Mouse (Mus musculus): ENCODE results near the gene Galr3.
"Not testable (repeated sequence)": the region's sequence is repeated elsewhere in the genome, so short reads cannot be mapped to it uniquely, and the experiment has no call there.

Galr3 gene

DNA sequence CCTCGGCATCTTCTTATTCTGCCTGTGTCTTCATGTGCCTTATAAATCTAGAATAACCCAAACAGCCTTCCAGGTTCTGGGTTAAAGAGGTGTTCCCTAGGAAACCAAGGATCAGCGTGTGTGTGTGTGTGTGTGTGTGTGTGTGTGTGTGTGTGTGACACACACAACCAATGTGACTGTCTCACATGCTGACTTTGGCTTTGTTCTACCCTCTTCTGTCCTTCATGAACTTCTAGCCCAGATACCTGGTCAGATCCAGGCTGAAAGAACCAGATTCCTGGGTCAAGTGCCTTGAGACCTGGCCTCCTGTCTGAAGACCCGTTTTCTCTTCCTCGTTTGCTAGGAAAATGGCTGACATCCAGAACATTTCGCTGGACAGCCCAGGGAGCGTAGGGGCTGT is at the start of gene Galr3:
Galr3 (plus strand) TSS at position 301 of the 400 bp plus-strand sequence.
- no peak for DNase-seq (ENCODE audit: low read depth, low spot score)

DNA sequence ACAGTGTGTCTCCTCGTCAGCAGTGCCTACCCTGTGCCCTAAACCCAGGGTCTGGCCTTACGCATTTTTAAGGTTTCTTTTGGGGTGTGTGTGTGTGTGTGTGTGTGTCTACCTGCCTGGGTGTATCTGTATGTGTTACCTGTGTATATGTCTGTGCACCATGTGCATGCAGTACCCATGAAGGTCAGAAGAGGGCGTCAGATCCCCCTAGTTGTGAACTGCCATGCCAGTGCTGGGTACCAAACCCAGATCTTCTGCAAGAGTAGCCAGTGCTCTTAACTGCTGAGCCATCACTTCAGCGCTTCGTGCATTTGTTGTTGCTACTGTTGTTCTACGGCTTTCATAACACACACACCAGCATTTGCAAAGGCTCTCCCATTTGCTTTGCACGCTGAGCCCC is 49.5 kb upstream of the Galr3 start:
- DNase-seq (ENCODE audit: low read depth, low spot score) = no peak

DNA sequence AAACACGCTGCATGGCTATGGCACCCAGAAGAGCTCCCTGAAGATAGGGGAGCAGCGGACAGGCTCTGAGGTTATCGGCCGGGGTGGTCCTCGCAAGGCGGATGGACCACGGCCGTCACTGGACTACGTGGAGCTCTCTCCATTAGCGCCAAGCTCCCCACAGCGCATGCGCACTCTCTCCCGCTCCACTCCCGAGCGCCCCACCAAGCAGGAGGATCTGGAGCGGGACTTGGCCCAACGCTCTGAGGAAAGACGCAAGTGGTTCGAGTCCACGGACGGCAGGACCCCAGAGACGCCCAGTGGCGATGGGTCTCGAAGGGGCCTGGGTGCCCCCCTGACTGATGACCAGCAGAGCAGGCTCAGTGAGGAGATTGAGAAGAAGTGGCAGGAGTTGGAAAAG is 48.8 kb upstream of the Galr3 start:
- no peak for DNase-seq (ENCODE audit: low read depth, low spot score)

DNA sequence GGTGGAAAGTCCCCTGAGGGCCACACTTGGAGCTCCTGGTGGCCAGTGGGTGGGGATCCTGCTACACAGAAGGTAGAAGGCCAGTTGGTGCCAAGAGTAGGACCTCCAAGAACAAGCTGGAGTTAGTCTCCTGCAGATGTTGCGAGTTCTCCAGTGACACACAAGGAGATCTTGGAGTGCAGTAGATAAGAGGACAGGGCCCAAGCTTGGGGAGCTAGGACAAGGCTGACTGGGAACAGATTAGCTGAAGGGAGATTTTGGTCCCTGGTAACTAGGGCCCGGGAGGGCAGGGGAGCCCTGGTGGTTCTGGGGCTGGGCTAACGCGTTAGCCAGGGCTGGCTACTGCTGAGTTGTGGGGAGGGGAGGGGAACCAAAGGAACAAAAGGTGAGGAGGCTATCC is 45.8 kb upstream of the Galr3 start:
- no peak for DNase-seq (ENCODE audit: low read depth, low spot score)

DNA sequence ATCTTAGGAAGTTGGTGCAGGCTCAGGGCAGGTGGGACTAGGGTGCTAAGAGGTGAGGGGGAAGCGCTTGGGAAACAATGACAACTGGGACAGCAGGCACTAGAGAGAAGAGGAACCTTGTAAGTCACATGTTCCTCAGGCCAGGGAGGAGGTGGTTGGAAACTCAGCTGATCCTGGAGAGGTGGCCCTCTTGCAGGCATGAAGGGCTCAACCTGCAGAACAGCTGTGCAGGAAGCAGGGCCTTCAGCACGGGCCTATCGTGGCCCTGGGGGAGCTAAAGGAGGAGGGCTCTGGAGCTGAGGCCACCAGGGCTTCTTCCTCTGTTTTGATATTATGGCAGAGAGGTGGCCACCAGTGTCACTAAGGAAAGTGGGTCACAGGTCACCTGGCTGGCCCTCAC is 45.0 kb upstream of the Galr3 start:
- DNase-seq (ENCODE audit: low read depth, low spot score) = no peak

DNA sequence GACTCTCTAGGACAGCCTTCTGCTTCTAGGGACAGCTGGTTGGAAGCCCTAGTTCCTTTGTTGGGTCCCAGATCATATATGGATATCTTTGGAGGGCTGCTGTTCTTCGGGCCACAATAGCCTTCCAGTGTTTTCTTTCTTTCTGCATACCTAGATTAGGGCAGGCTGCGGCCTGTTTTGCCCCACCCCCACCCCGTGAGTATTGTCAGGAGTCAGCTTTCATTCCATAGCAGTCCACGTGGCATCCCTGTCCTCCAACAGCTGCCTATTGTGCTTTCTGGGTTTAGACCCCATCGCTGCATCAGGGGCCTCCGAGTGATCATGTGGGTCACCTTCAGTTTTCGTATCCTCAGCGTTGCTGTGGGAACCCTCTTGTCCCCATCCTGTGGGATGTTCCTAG is 43.3 kb upstream of the Galr3 start:
- no peak for DNase-seq (ENCODE audit: low read depth, low spot score)

DNA sequence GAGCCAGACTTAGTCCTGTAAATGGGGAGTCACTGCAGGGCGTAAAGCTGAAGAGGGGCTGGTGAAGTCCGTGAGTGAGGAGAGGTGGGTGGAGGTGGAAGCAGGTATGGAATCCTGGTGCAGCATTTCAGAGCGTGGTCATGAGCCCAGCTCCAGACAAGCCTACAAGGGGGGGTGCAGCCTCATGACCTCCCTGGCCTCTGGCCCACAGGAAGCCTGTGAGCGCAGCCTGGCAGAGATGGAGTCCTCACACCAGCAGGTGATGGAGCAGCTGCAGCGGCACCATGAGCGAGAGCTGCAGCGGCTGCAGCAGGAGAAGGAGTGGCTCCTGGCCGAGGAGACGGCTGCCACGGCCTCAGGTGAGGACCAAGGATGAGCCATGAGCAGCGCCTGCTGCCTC is 42.1 kb upstream of the Galr3 start:
- no peak for DNase-seq (ENCODE audit: low read depth, low spot score)

DNA sequence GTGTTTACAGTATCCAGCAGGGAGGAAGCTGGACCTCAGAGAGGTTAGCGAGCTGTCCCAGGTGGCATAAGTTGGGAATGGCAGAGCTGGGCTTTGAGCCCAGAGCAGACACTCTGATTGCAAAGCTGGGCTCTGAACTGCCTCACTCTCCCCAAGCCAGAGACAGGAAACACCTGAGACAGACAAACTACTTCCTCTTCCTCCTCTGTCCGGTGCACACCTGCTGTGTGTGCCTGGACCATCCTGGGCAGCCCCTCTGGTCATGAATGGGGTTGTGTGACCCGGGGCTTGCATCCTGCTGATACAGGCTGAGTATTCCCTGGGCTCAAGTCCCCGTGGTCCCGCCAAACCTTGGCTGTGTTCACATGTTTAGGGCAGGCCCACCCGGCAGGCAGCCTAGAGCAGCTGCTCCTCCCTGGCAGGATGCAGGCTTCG is 41.3 kb upstream of the Galr3 start:
- no peak for DNase-seq (ENCODE audit: low read depth, low spot score)

DNA sequence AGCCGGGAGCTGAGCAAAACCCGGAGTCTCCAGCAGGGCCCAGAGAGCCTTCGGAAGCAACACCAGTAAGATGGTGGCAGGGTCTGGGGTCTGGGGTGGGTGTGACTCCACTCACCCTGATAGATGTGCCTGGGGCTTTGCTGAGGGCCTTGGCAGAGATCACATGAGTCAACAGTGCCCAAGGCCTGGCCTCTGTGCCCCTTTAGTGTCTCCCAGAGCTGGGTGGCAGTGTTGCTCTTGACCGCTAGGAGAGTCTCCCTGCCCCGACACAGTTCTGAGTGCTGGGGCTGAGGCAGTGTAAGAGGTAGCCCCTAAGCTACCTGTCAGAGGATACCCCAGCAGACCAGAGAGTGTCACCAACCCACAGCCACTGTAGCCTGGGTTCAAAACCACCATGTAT is 40.1 kb upstream of the Galr3 start:
- no peak for DNase-seq (ENCODE audit: low read depth, low spot score)

DNA sequence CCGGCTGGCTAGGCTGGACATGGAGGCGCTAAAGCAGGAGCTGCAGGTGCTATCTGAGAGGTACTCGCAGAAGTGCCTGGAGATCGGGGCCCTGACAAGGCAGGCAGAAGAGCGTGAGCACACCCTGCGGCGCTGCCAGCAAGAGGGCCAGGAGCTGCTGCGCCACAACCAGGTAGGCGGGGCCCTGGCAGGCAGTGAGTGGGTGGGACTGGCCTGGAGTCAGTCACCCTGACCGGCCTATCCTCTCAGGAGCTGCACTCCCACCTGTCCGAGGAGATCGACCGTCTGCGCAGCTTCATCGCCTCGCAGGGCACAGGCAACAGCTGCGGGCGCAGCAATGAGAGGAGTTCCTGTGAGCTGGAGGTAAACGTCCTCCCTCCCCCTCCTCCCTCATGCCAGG is 39.6 kb upstream of the Galr3 start:
- DNase-seq (ENCODE audit: low read depth, low spot score) = no peak

DNA sequence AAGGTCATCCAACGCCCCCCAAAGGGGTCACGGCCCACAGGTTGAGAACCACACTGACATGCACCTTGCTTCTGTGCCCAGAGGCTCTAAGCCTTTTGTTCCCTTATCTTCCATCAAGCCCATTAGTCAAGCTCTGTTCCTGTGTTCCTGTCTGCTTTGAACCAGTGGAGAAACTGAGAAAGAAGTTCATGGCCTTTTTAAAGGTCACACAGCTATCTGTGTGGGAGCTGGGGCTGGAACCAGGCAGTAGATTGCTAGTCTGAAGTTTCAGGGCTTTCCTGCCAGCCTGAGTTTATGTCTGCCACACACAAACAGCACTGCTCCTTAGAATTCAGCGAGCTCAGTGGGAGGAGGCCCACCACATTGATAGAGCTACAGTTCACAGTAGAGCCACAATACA is 38.6 kb upstream of the Galr3 start:
- DNase-seq (ENCODE audit: low read depth, low spot score) = no peak

DNA sequence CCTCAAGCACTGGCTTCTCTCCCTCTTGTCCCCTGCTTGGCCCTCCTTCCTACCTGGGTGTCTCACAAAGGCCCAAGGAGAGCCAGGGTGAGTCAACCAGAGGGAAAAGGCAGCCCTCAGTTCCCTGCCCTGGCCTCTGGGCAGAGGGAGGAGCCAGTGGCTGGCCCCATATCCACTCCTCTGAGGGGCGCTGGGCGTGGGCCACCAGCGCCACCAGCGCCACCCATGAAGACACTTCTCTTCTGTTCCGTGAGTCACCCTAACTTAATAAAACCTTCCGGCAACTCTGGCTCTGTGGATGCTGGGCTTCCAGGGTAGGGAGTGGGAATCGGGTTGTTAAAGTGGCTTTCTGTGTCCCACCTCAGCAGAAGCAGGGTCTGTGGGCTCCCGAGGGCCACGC is 36.1 kb upstream of the Galr3 start:
- DNase-seq (ENCODE audit: low read depth, low spot score) = no peak

DNA sequence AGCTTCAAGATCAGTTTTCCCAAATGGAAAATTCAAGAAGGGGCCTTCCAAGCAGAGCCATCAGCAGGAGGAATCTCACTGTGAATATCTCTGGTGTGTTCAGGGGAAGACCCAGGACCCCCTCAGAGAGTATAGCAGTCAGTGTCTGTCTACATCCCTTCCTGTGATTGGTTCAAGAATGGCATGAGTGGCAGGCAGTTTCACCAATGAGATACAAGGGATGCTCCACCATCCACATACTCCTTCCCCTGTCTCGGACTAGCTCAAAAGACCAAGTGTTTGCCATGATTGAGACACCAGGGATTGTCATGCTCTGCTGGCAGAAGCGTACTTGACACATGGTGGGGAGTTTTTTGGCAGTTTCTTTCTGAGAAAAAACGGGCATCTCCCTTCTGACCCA is 35.0 kb upstream of the Galr3 start:
- no peak for DNase-seq (ENCODE audit: low read depth, low spot score)

DNA sequence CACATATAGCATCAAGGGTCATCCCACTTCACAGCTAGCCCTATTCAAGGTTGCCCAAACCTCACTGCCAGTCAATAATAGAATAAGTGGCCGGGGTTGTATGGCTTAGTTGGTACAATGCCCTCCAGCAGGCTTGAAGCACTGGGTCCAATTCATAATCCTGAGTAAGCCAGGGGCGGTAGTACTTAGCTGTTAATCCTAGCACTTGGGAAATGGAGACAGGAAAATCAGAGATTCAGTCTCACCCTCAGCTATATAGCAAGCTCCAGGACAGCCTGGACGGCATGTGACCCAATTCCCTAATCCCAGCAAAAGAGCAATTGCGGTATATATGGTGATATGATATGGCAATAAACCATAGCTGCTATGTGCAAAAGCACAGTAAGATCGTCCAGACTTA is 34.6 kb upstream of the Galr3 start:
- no peak for DNase-seq (ENCODE audit: low read depth, low spot score)

DNA sequence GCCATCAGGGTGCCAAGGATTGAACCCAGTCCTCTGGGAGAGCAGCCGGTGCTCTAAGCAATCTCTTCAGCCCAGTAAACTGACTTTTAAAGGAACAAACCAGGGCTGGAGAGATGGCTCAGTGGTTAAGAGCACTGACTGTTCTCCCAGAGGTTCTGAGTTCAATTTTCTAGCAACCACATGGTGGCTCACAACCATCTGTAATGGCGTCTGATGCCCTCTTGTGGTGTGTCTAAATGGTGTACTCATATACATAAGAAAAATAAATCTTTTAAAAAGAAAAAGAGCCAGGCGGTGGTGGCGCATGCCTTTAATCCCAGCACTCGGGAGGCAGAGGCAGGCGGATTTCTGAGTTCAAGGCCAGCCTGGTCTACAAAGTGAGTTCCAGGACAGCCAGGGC is 33.8 kb upstream of the Galr3 start:
- not testable (repeated sequence) for DNase-seq (ENCODE audit: low read depth, low spot score)

DNA sequence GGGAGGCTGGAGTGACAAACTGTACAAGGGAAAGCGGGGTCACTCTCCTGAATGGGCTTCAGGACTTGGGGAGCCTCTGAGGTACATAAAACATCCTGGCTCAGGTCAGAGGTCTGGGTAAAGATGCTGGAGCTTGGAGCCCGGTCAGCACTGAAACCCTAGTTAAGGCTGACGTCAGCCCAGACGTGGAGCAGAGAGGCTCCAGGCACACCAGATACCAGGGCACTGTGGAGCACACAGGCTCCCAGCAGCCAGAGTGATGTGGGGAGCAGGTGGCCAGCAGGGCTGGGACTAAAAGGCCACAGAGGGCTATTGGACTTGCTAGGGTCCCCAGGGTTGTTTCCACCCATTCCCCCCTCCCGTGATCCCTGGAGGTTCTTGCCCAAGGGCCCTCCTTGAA is 32.0 kb upstream of the Galr3 start:
- DNase-seq (ENCODE audit: low read depth, low spot score) = no peak

DNA sequence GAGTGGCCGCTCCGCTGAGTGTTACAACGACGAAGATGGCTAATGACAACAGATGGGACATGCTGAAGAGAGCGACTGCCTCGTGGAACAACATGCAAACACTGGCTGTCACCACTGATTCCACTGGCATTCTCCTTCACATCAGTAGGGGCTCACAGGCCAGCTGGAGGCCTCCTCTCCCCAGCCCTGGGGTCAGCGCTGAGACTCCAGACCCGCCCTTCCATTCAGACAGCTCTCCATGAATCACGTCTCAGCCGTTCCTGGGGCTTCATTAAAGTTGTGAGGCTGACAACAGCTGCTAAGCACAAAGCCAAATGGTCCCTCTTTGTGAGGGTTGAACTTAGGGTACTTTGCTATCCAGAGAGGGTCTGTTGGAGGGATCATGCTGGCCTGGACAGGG is 30.1 kb upstream of the Galr3 start:
- DNase-seq (ENCODE audit: low read depth, low spot score) = no peak

DNA sequence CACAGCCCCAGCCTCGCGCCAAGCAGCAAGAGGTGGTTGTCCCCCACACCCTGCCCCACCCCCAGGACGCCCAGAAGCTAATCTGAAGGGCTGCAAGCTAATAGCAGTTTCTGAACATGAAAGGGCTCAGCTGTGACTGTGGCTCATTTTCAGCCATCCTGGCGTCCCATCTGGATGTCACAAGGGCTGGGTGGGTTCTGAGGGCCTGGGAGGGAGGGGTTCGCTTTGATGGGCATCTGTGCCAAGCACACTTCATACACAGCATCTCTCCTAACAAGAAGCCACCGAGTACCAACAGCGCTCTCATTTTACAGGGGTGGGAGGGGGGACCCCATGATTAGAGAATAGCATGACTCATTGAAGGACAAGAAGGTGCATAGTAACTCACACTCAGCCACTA is 28.3 kb upstream of the Galr3 start:
- DNase-seq (ENCODE audit: low read depth, low spot score) = no peak

DNA sequence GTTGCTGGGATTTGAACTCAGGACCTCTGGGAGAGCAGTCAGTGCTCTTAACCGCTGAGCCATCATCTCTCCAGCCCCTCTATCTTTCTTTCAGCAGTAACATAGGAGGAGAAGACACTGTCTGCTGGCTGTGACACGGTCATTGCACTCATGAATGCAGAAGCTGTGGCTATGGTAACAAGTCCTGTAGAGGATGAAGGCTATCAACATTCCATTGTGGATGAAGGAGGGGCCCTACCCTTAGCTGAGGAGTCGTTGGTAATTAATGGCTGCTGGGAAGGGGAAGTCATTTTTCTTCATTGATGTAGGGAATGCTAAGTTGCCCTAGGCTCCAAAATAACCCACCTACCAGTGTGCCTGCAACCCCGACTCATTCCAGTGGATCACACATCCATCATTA is 23.5 kb upstream of the Galr3 start:
- no peak for DNase-seq (ENCODE audit: low read depth, low spot score)

DNA sequence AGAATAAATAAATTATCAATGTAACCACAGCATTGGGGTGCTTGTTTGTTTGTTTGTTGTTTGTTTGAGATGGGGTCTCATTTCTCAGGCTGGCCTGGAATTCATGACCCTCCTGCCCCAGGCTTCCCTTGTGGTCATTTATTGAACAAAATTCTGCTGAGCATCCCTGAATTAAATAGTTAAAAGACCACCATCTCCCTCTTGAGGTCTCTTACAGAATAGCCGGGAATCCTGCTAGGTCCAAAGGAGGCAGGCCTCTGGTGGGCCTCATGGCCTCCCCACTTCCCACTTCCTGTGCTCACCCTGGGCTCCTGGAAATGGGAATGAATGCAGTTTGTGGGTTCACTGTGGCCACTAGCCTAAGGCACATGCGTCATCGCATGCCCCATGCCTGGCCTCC is 22.8 kb upstream of the Galr3 start:
- no peak for DNase-seq (ENCODE audit: low read depth, low spot score)

DNA sequence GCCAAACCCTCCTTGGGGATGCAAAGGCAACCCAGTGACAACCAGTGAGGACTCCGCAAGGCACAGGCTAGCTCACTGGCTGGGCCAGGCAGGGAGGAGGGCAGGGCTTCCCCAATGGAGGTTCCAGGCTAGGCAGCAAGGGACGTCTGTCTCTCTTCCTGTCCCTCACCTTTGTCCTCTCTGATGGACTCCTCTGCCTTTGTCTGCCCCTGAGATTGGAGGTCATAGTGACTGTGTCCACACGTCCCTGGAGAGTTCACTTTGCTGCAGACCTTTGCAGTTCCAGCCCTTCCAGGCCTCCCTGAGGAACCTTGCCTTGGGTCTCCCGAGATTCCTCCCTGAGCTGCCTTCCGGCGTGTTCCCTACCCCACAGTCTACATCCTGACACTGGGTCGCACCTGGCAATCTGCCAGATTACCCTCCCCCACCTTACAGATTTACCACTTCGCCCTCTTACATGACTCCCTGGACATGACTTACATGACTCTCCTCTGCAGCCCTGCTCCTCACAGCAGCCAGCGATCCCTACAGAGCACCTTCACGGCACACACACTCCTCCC is 18.9 kb upstream of the Galr3 start:
- no peak for DNase-seq (ENCODE audit: low read depth, low spot score)

DNA sequence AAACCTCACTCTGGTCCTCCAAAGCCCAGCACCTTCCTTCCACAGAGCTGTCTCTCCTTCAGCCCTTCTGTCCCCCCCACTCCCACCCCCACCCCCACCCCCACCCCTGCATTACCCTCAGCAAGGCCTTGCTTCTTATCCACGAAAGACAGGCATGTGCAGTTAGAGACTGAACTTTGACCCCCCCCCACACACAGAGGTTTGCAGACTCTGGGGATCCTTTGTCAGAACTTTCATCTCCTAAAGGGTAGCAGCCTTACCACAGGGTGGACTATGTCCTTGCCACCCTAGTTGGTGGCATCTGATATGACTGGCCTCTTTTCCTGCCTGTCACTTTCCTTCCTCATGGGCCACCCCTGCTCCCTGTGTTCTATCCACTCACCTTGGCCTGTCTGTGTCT is 18.3 kb upstream of the Galr3 start:
- DNase-seq (ENCODE audit: low read depth, low spot score) = no peak

DNA sequence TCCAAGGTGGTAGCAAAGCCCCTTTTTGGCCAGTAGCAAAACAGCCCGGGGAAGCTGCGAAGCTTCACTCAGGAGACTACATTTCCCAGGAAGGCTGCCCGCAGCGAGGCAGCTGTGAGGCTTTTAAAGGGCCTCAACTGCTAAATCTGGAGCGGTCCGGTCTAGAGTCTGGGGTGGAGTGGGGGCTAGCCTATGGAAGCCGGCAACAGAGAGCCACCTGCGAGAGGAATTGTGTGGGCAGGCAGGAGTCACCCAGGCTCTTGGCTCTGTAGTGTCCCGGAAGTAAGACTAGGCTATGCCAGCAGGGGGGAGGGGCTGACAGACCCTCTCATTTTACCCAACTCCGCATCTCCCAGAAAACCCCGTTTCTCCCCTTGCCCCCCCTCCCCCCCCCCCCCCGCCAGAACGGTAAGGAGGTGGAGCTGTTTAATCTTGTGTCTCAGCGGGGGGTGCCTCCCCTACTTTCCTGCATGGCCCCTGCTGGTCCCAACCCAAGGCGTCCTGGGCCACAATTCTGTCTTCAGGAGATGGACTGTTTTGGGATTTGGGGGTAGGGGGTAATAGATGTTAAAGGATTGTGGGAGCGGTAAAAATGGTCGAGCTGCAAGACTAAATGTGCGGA is 15.9 kb upstream of the Galr3 start:
- no peak for DNase-seq (ENCODE audit: low read depth, low spot score)

All from retina, postnatal 7 days (tissue).